Mouse (Mus musculus) right cerebral cortex, postnatal 10 days (tissue): Measurements from ENCODE around the gene B3gnt2.
A peak's percentile ranks its signal among the peaks of the same experiment; 100 is the strongest.

ENCODE experiments used
- DNase-seq, 2 experiments: peaks; one replicate each; pipeline ENCODE4 v3.0.0; 2021; ENCODE audit warnings: low spot score in 2 of 2

Gene B3gnt2

GRCm38 (mm10) chr11:22860335-22861227 is at the start of gene B3gnt2:
Gene B3gnt2, minus strand, starts transcription at chr11:22860961.
- DNase-seq: peak; percentile 30 to 44

- DNase-seq: no peak
Measured at GRCm38 (mm10) chr11:22906453-22906865, 45.7 kb upstream of the B3gnt2 start.

DNA sequence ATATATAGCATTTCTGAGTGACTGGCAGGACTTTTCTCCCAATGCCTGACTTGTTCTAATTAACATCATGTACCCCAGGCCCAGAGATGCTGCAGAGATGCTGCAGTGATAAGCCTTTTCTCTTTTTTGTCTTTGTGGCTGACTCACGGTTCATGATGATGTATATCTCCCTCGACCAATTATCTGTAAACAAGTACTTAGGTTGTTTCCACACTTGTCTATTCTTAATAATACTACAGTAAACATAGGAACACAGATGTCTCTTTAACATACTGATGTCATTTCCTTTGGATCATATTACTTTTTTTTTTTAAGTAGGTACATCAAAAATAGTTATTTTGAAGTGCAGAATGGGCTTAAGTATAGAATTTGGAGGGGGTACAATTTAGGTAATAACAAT is 42.2 kb upstream of the B3gnt2 start:
- DNase-seq: no peak

DNA sequence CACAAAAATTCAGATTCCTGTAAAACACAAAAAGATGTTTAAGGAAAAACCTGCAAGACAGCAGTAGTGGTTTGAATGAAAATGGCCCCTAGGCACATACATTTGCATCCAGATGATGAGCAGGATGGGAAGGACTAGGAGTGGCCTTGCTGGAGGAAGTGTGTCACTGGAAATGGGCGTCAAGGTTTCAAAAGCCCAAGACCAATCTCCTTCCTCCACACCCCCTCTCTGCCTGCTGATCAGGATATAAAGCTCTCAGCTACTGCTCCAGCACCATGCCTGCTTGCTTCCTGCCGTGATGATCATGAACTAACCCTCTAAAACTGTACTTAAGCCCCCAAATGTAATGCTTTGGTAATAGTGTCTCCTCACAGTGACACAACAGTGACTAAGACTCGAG is 39.3 kb upstream of the B3gnt2 start:
- DNase-seq: no peak

GRCm38 (mm10) chr11:22897642-22898041 is 36.9 kb upstream of the B3gnt2 start:
- DNase-seq: no peak

DNA sequence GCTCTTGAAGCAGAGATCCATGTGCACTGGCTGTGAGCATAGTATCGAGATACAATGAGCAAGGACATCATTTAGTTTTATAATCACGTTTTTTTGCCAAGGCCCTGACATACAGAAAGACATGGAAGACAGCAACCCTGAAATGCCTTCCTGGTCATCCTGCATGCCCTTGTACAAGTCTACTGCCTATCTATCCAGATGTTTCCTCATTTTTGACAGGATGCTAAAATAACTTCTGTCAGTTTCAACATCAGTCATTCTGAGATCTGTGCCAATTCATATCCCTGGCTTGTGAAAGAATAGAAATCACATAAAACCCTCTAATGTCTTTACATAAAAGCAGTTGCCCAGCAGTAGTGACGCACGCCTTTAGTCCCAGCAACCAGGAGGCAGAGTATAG is 36.4 kb upstream of the B3gnt2 start:
- no peak for DNase-seq

GRCm38 (mm10) chr11:22893075-22893474 is 32.3 kb upstream of the B3gnt2 start:
- DNase-seq: no peak

- DNase-seq: no peak
Measured at GRCm38 (mm10) chr11:22892466-22892865, 31.7 kb upstream of the B3gnt2 start.

GRCm38 (mm10) chr11:22891876-22892275 is 31.1 kb upstream of the B3gnt2 start:
- DNase-seq: no peak

DNA sequence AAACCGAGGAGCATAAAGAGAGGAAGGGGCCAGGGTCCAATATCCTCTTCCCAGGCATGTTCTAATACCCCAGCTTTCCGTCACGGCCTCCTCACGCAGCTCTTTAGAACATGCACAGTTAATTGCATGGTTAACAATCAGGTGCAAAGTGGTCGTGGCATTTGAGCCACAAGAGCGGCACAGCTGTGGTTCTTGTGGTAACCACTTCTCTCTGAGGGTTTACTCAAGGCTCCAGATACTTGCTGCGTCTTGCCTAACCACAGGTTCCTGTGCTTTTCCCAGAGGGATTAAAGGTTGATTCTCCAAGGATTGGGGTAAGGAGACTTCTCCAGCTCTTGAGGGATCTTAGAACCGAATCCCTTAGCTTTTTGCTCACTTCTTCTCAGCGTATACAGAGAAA is 30.5 kb upstream of the B3gnt2 start:
- no peak for DNase-seq

GRCm38 (mm10) chr11:22889224-22889623 is 28.5 kb upstream of the B3gnt2 start:
- DNase-seq: no peak

- no peak for DNase-seq
Measured at GRCm38 (mm10) chr11:22886991-22887390, 26.2 kb upstream of the B3gnt2 start.

DNA sequence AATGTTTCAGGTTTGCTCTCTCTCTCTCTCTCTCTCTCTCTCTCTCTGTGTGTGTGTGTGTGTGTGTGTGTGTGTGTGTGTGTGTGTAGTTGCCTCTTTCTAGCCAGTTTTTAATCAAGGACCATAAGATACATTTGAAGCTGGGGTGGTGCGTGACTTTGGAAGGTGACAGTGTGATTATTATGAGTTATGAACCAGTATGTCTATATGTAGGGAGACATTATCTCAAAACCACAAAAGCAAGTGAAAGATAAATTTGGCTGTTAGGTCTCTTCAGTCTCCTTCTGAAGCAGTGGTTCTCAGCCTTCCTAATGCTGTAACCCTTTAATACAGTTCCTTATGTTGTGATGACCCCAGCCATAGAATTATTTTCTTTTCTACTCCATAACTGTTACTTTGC is 24.6 kb upstream of the B3gnt2 start:
- no peak for DNase-seq

GRCm38 (mm10) chr11:22883676-22884075 is 22.9 kb upstream of the B3gnt2 start:
- no peak for DNase-seq

DNA sequence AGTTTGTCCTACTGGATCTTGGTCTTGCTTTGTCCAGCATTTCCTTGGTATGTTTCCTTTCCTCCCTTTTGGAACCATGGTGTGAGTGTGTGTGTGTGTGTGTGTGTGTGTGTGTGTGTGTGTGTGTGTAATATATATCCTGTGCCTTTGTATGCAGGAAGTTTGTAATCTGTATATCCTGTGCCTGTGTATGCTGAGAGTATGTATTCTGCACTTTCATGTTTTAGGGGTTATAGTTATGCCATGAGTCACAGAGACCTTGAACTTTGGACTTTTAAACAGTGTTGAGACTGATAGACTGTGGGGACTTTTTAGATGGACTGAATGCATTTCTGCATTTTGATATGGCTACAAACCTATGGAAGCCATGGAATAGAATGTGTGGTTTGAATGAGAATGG is 22.2 kb upstream of the B3gnt2 start:
- DNase-seq: no peak

DNA sequence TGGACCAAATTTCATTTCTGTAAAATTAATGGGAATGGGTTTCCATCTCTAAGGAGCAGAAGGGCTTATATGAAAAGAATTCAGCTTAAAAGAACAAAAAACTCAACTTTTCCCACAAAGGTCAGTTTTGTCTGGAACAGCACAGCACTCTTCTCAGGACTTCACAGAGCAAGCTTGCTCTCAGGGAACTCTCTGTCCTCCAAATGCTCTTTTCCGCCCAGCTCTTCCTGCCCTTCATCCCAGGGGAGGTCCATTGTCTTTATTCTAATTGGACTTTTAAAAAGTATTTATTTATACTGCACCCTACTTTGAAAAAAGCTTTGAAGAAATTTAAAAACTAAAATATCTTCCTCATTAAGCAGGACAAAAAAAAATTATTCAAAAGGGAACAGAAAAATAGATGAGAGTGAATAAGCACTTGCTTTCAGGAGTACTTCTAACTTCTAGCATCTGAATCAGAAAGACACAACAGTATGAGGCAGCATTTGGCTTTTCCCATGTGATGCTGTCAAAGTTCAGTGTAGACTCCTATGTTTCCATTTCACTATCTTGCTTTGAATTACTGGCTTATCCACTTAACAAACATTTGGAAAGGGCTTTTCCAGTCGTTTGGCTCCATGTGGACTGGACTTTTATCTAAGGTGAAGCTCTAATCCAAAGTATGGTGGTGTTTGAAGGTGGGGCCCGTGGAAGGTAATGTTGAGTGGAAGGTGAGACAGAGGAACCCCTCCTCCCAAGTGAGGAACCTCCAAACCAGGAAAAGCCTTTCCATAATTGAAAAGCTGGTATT is 19.8 kb upstream of the B3gnt2 start:
- DNase-seq: no peak

- DNase-seq: no peak
Measured at GRCm38 (mm10) chr11:22879645-22880044, 18.9 kb upstream of the B3gnt2 start.

- DNase-seq: no peak
Measured at GRCm38 (mm10) chr11:22876680-22877330, 16.0 kb upstream of the B3gnt2 start.

DNA sequence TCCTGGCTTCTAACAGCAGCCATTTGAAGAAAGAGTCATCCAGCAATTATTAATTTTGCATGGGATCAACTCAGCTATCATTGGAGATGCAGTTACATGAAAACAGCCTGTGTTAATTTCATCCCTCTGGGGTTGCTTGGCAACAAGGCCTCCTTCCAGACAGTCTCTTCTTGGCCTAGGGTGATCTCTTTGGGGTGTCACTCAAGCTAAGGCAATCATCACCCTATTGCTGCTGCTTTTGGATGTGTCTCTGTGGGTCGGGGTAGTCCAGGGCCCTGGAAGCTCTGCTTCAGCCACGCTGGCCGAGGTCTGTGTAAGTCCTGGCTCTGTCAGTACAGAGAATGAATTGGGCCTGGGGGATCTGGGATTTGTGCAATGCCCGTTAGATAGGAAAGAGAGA is 14.5 kb upstream of the B3gnt2 start:
- peak in 1 of 2 experiments; percentile 59 for DNase-seq

DNA sequence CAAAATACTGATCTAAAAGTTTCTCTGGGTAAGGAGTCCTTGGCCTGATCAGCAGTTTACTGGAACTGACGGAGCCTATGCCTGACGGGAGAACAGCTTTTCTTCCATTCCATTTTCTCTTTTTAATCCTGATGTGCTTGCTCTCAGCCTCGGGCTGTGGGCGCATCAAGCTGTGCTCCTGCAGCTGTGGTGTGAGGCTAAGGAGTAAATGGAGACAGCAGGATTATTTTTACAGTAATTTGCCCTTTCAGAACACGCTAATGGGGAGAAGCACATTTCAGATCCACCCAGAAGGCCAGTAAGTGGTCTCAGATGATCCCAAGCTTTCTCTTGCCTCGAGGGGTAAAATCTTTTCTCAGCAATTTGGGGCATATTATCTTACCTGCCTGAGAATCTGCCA is 14.0 kb upstream of the B3gnt2 start:
- DNase-seq: peak; percentile 37 to 41

GRCm38 (mm10) chr11:22873383-22873782 is 12.6 kb upstream of the B3gnt2 start:
- DNase-seq: no peak

- no peak for DNase-seq
Measured at GRCm38 (mm10) chr11:22872307-22872680, 11.5 kb upstream of the B3gnt2 start.
